Mouse (Mus musculus): ENCODE results near the gene Mga.

Mga gene

DNA sequence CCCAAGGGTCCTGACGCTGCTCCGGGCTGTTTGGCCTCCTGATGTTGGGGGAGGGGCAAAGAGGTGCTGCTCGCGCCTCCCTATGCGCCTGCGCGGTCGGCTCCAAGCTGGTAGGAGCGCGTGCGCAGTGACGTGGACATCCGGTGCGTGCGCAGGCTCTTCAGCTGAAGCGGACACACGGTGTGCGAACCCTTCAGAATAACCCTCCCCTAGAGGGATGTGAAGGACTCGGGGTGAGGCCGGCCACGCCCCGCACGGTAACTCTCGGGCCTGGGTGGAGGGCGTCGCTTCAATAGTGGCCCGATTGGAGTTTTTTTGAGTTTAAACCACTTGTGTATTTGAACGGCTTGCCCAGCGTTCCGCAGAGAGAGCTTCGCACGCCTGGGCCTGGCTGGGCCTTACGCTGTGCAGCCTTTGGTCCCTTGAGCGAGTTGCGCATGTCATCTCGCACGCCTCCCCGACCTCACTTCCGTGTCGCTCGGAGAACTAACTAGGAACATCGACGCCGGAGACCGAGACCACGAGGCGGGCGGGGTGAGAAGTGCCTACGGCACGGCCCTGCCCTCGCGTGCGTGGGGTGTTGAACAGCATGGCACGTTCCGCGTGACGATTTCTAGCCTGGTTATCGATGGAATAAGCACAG is at the start of gene Mga:
TSS of gene Mga (plus strand) at position 139 of the 643 bp plus-strand sequence.
- peak; percentile 86 to 93 for DNase-seq (ENCODE audit: low spot score in 2 of 2)

- DNase-seq (ENCODE audit: low spot score in 2 of 2), result no peak
Measured at GRCm38 (mm10) chr2:119853811-119854210, 43.2 kb upstream of the Mga start.

- DNase-seq (ENCODE audit: low spot score in 2 of 2), result no peak
Measured at GRCm38 (mm10) chr2:119855310-119855850, 41.6 kb upstream of the Mga start.

GRCm38 (mm10) chr2:119857341-119857740 is 39.7 kb upstream of the Mga start:
- no peak for DNase-seq (ENCODE audit: low spot score in 2 of 2)

GRCm38 (mm10) chr2:119864484-119864883 is 32.5 kb upstream of the Mga start:
- no peak for DNase-seq (ENCODE audit: low spot score in 2 of 2)

DNA sequence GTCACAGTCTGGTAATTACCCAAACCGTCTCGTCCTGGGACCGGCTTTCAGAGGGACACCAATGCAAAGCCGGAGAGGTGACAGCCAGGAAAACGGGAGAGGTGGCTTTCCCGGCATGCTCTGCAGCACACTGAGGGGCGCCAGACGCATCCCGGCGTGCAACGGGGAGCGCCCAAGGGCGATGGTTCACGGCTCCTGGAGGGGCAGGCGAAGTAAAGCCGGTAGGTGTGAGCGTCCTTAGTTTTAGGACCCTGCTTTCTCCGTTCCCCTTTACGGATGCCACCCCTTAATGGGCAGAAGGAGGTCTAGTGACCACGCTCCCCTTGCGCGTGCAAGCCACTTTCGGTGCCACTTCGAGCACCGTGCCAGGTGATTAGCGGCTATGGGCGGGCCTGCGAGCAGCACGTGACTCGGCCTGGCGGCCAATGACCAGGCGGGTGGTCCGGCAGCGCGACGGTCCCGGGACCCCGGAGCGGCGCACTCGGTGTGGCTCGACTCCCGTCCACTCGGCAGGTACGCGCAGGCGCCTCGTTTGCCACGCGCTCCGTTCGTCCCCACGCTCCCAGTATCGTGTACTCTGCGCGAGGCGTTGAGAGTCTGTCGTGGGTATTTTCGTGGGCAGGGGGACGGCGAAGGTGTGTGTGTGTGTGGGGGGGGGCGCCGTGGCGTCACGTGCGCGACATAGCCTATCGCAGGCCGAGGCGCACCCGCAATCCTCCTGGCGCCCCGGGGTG is 24.5 kb upstream of the Mga start:
- DNase-seq (ENCODE audit: low spot score in 2 of 2), result peak; percentile 27 to 62

- DNase-seq (ENCODE audit: low spot score in 2 of 2), result peak; percentile 72 to 83
Measured at GRCm38 (mm10) chr2:119873105-119873464, 23.9 kb upstream of the Mga start.

DNA sequence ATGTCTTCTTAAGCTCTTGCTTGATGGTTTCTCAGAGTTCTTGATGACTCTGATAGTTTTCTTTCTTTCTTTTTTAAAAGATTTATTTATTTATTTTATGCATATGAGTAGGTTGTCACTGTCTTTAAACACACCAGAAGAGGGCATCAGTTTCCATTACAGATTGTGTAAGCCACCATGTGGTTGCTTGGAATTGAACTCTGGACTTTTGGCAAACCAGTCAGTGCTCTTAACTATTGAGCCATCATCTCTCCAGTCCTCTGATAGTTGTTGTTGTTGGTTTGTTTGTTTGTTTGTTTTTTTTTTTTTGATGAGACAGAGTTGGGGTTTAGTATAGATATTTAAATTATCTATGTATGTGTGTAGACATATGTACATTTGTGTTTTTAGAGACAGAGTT is 21.0 kb upstream of the Mga start:
- DNase-seq (ENCODE audit: low spot score in 2 of 2), result no peak

GRCm38 (mm10) chr2:119887201-119887600 is 9.8 kb upstream of the Mga start:
- DNase-seq (ENCODE audit: low spot score in 2 of 2), result no peak

- DNase-seq (ENCODE audit: low spot score in 2 of 2), result no peak
Measured at GRCm38 (mm10) chr2:119896553-119897089, 407 bp upstream of the Mga start.

DNA sequence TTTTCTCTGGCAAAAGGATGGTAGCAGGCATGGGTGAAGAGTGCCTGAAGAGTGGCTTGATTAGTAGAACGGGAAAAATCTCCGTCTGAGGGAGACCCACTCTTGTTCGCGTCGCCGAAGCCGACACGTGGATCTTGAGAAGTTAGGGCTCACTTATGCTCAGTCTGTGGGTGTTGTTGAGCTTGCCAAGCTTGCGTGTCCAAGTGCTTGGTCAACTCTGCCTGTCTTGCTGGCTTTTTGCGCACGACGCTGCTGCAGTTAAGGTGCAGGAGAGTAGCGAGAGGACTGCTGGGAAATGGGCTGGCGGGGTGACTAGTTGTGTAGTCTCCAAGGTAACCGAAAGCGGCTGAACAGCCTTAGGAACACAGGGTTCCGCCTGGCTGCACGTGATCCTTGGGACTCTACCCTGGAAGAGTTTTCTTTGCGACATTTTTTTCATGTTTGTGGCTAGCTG is 1.1 kb downstream of the Mga start:
- DNase-seq (ENCODE audit: low spot score in 2 of 2), result peak; percentile 45 to 73

GRCm38 (mm10) chr2:119916007-119916406 is 19.0 kb downstream of the Mga start:
- DNase-seq (ENCODE audit: low spot score in 2 of 2), result no peak

GRCm38 (mm10) chr2:119917631-119918369 is 20.8 kb downstream of the Mga start:
- no peak for DNase-seq (ENCODE audit: low spot score in 2 of 2)

DNA sequence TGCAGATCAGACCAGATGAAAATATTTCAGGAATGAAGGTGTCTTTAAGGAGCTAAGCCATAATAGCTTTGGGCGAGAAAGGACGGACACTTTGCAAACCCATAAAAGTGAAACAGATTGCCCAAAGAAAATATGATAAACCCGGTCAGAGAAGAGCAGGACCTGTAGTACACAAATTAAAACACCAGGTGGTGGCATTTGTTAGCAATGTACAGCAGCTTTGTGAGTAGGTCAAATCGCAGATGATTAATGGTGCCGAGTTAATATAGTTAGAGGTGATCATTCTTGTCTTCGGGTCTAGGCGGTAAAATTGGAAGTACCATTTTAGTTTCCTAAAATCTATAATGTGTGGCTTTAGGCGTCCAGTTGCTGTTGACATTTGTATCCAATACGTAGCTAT is 73.5 kb downstream of the Mga start:
- no peak for DNase-seq (ENCODE audit: low spot score in 2 of 2)

- DNase-seq (ENCODE audit: low spot score in 2 of 2), result no peak
Measured at GRCm38 (mm10) chr2:119971316-119971715, 74.3 kb downstream of the Mga start.

DNA sequence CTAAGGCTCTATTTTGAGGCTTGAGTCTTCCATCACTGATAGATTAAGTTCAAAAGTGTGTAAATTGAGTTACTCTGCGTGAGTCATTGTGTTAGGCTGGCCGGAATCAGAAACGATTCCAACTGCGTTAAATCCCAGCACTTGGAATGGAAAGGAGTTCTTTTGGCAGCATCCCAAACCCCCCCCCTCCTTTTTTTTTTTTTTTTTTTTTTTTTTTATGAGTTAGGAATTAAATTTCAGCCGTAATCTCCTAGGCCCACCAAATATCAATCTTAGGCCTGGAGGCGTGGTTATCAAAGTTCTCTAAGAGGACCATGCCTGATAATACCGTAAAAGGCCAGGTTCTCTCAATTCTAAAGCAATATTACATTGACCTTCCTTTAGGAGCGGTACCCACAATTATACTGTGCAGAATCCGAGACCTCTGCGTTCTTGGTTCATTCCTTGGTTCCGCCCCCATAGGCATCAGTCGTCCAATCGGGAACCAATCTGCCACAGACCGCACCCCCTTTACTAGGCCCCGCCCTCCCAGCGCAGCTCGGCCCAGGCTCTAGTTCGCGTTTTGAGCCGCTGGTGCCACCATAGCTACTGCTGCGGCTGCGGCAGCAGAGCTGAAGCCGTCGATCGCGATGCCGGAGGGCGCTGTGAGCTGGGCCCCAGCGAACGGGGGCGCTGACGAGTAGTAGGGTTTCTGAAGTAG is 75.0 kb downstream of the Mga start:
- DNase-seq (ENCODE audit: low spot score in 2 of 2), result peak; percentile 92 to 93

GRCm38 (mm10) chr2:119972537-119972879 is 75.5 kb downstream of the Mga start, which contains the start of gene Mapkbp1:
Gene Mapkbp1 (plus strand): TSS chr2:119972699.
- DNase-seq (ENCODE audit: low spot score in 2 of 2), result no peak

DNA sequence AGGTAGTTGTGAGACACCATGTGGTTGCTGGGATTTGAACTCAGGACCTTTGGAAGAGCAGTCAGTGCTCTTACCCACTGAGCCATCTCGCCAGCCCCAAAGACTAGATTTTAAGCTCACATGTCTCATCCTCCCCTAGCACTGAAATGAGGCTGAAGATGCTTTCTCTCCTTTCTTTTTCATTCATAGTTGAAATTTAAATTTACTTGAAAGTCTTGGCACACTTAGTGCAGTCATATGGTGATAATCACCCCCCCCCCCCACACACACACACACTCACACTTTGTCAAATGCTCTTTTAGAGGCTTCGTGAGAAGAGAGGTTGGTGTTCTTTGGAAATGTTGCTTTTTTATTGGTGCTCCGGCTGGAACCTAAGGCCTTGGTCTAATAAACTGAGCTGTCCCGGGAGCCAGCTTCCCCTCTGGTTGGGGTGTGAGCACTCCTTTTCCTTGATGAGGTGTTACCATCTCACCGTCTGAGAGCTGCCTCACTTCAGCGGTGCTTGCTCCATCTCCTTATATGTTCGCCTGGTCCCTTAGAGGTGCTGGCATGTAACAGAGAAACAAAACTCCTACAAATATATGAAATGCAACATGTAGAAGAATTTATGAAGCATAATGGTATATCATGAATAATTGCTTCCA is 83.4 kb downstream of the Mga start:
- no peak for DNase-seq (ENCODE audit: low spot score in 2 of 2)

- no peak for DNase-seq (ENCODE audit: low spot score in 2 of 2)
Measured at GRCm38 (mm10) chr2:119981631-119982030, 84.6 kb downstream of the Mga start.

DNA sequence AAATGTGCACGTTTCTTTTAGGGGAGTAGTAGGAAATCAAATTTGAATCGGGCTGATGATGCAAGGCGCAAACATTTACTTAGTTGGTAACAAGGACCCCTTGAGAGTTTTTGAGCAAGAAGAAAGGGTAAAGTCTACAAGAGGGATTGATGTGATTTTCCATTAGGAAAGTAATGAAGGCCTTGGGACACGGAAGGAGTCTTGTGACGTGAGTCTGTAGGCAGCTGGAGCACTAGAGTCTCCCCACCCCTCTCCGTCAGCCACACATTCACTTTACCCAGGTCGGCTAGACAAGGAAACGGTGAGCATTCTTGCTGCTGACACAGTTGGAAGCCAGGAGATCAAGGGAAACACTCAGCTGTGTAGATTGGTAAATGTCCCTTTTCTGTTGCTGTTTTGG is 88.8 kb downstream of the Mga start:
- no peak for DNase-seq (ENCODE audit: low spot score in 2 of 2)

GRCm38 (mm10) chr2:119986369-119986768 is 89.3 kb downstream of the Mga start:
- DNase-seq (ENCODE audit: low spot score in 2 of 2), result no peak

All from urinary bladder, adult 18-20 months (tissue).